Mouse (Mus musculus) heart, postnatal 0 days (tissue): ENCODE measurements around the gene Cntn1. TPM values are rescaled to one million over a fixed set of nuclear protein-coding genes. Genes with fewer than 3 reads are reported as not detected.

ENCODE experiments used
- ATAC-seq: fragments of 200-750 bp; cut with Nextera tagmentation; 2 replicates; pipeline ENCODE4 v1.8.0; 2017; ENCODE audit warnings: low read depth, moderate number of reproducible peaks, moderate library complexity; ENCODE audit not compliant: insufficient read depth
- DNase-seq: peaks from one replicate; pipeline ENCODE4 v3.0.0-alpha.2; 2016; ENCODE audit warnings: low spot score
- H3K27ac ChIP-seq: fragments of 300-500 bp; sonication (generic); 2 replicates; pipeline ENCODE4 v1.5.1; 2014; ENCODE audit warnings: low read depth, mild to moderate bottlenecking
- H3K27me3 ChIP-seq: fragments of 300-500 bp; sonication (generic); 2 replicates; pipeline ENCODE4 v1.6.1; 2014; ENCODE audit warnings: low read length, mixed read lengths; ENCODE audit not compliant: control insufficient read depth, insufficient read depth
- H3K36me3 ChIP-seq: fragments of 300-500 bp; sonication (generic); replicated peaks from 2 replicates; pipeline ENCODE4 v1.6.1; 2014; ENCODE audit warnings: low read length, mixed read lengths; ENCODE audit not compliant: control insufficient read depth, insufficient read depth
- H3K4me1 ChIP-seq: fragments of 300-500 bp; sonication (generic); 2 replicates; pipeline ENCODE4 v1.6.1; 2014; ENCODE audit warnings: antibody characterized with exemption; ENCODE audit not compliant: control insufficient read depth, insufficient read depth
- H3K4me2 ChIP-seq: fragments of 300-500 bp; sonication (generic); 2 replicates; pipeline ENCODE4 v1.6.1; 2014; ENCODE audit warnings: low read depth, mild to moderate bottlenecking, low read length, moderate library complexity
- H3K4me3 ChIP-seq: fragments of 300-500 bp; sonication (generic); 2 replicates; pipeline ENCODE4 v1.5.1; 2014; ENCODE audit warnings: low read depth, low read length
- H3K9ac ChIP-seq: fragments of 300-500 bp; sonication (generic); replicated peaks from 2 replicates; pipeline ENCODE4 v1.6.1; 2014; ENCODE audit warnings: low read depth, low read length, mixed read lengths
- H3K9me3 ChIP-seq: fragments of 300-500 bp; sonication (generic); replicated peaks from 2 replicates; pipeline ENCODE4 v1.6.1; 2016; ENCODE audit warnings: low read length; ENCODE audit not compliant: control insufficient read depth
- CTCF ChIP-seq: IDR thresholded peaks from 2 replicates; pipeline ENCODE4 v1.5.1; 2016; ENCODE audit warnings: antibody characterized with exemption, control low read depth, low read depth
- EP300 ChIP-seq: IDR thresholded peaks from 2 replicates; pipeline ENCODE4 v1.6.1; 2016; ENCODE audit warnings: antibody characterized with exemption, low read depth
- WGBS: fragments of 180-500 bp; shearing (Covaris S2); extraction: QIAGEN DNeasy Blood & Tissue Kit; methylation state at CpG from one replicate; pipeline ENCODE4 v1.1.7; 2014; 5-methylcytosine and 5-hydroxymethylcytosine counted together
- polyA plus RNA-seq: library from polyadenylated mRNA; unstranded; fragments of >200 nt; fragmentation: Nextera tagmentation; extraction: Ambion mirVana; gene quantifications from 2 replicates; pipeline ENCODE4 v1.2.1, GENCODE M21; 2015
- total RNA-seq: library from RNA; depleted of rRNA; stranded (reverse); fragments of >200 nt; gene quantifications from 2 replicates; pipeline ENCODE4 v1.2.3, GENCODE M21; 2014; ENCODE audit warnings: low replicate concordance

Cntn1 gene
- total and polyA plus RNA-seq, 2 experiments from 2014 or later: 0.04 to 0.08 TPM

- no peak overlapping the region for H3K4me3 ChIP-seq
- TF ChIP-seq CTCF: no peak
- no peak for TF ChIP-seq EP300
- H3K4me1 ChIP-seq: no peaks in the 10 kb centered on the region
- H3K4me2 ChIP-seq: no peak overlapping the region
- ATAC-seq (no peak), DNase-seq (no peak)
- H3K27ac ChIP-seq: no peak overlapping the region
- H3K9me3 ChIP-seq: no peaks in the 10 kb centered on the region
- H3K36me3 ChIP-seq: no peaks in the 10 kb centered on the region
- no peaks in the 10 kb centered on the region for H3K27me3 ChIP-seq
- 85% methylated on average over 6 of the region's 6 CpGs for WGBS
- H3K9ac ChIP-seq: no peak overlapping the region
Observed at GRCm38 (mm10) chr15:92302796-92303195, 251.8 kb downstream of the Cntn1 start.

- no peaks in the 10 kb centered on the region for H3K9me3 ChIP-seq
- TF ChIP-seq CTCF (no peak), EP300 (no peak)
- 67% methylated on average over 5 of the region's 5 CpGs for WGBS
- ATAC-seq: no peak
- no peak overlapping the region for H3K27ac ChIP-seq
- H3K27me3 ChIP-seq: no peaks in the 10 kb centered on the region
- no peak overlapping the region for H3K9ac ChIP-seq
- H3K4me2 ChIP-seq: no peak overlapping the region
- no peaks in the 10 kb centered on the region for H3K4me1 ChIP-seq
- H3K36me3 ChIP-seq: no peaks in the 10 kb centered on the region
- H3K4me3 ChIP-seq: no peak overlapping the region
- DNase-seq: no peak
Observed at GRCm38 (mm10) chr15:92304221-92304620, 253.3 kb downstream of the Cntn1 start.

GRCm38 (mm10) chr15:92321959-92322358 lies 271.0 kb downstream of the Cntn1 start:
- Histone ChIP-seq H3K4me1 (no peaks in the 10 kb centered on the region), H3K36me3 (no peaks in the 10 kb centered on the region), H3K27me3 (no peaks in the 10 kb centered on the region), H3K9ac (no peak overlapping the region), H3K27ac (no peak overlapping the region), H3K4me2 (no peak overlapping the region), H3K9me3 (no peaks in the 10 kb centered on the region), H3K4me3 (no peak overlapping the region)
- WGBS: 83% methylated on average over 6 of the region's 6 CpGs
- no peak for DNase-seq
- TF ChIP-seq CTCF: no peak
- no peak for TF ChIP-seq EP300
- ATAC-seq: no peak

- no peaks in the 10 kb centered on the region for H3K4me1 ChIP-seq
- TF ChIP-seq EP300: no peak
- no peaks in the 10 kb centered on the region for H3K27me3 ChIP-seq
- H3K4me3 ChIP-seq: no peak overlapping the region
- WGBS: 59% methylated on average over 7 of the region's 7 CpGs
- no peaks in the 10 kb centered on the region for H3K9me3 ChIP-seq
- H3K9ac ChIP-seq: no peak overlapping the region
- no peak overlapping the region for H3K4me2 ChIP-seq
- H3K36me3 ChIP-seq: no peaks in the 10 kb centered on the region
- no peak for ATAC-seq
- DNase-seq: no peak
- no peak overlapping the region for H3K27ac ChIP-seq
Observed at GRCm38 (mm10) chr15:92327111-92327510, 276.1 kb downstream of the Cntn1 start.

- Histone ChIP-seq H3K36me3 (no peaks in the 10 kb centered on the region), H3K9ac (no peak overlapping the region), H3K4me2 (no peak overlapping the region), H3K27me3 (no peaks in the 10 kb centered on the region), H3K4me1 (no peaks in the 10 kb centered on the region), H3K4me3 (no peak overlapping the region), H3K27ac (no peak overlapping the region), H3K9me3 (no peaks in the 10 kb centered on the region)
- TF ChIP-seq CTCF (no peak), EP300 (no peak)
- DNase-seq: no peak
- 89% methylated on average over 6 of the region's 6 CpGs for WGBS
- ATAC-seq: no peak
Observed at GRCm38 (mm10) chr15:92340253-92340652, 289.3 kb downstream of the Cntn1 start.

GRCm38 (mm10) chr15:92341424-92341823 lies 290.5 kb downstream of the Cntn1 start:
- Histone ChIP-seq H3K4me1 (no peaks in the 10 kb centered on the region), H3K36me3 (no peaks in the 10 kb centered on the region), H3K27me3 (no peaks in the 10 kb centered on the region), H3K4me2 (no peak overlapping the region), H3K9me3 (no peaks in the 10 kb centered on the region), H3K4me3 (no peak overlapping the region), H3K9ac (no peak overlapping the region), H3K27ac (no peak overlapping the region)
- 68% methylated on average over 2 of the region's 2 CpGs for WGBS
- DNase-seq: no peak
- TF ChIP-seq CTCF (no peak), EP300 (no peak)
- ATAC-seq: no peak
